Mouse (Mus musculus): ENCODE data around the gene Cdkl4. TPM values are rescaled to one million over a fixed set of nuclear protein-coding genes. Genes with fewer than 3 reads are reported as not detected.
"Not testable (repeated sequence)": the region's sequence is repeated elsewhere in the genome, so short reads cannot be mapped to it uniquely, and the experiment has no call there.

The Cdkl4 gene
- polyA plus RNA-seq, 1 experiment = 2.4 TPM

GRCm38 (mm10) chr17:80553318-80554270, 24.0 kb downstream of the Cdkl4 start:
- no peaks in the 10 kb centered on the region for H3K4me1 ChIP-seq (ENCODE audit: control insufficient read depth, insufficient read depth, low read length)
- DNase-seq = peak; percentile 71
- peak overlapping the region; percentile 75 for H3K4me3 ChIP-seq (replicated peaks; ENCODE audit: extremely low read depth, low read depth, low read length)
- TF ChIP-seq POLR2A (IDR thresholded peaks at IDR 0.05; ENCODE audit: borderline replicate concordance, extremely low read depth, low read depth, low read length) (peak; percentile 47; the same call in 1 of the 2 replicates), CTCF (IDR thresholded peaks at IDR 0.05; ENCODE audit: insufficient read depth, low read length) (peak; percentile 49; the same call in 1 of the 2 replicates)
- 4% methylated on average over 35 of the region's 35 CpGs for WGBS

- WGBS = 66% methylated on average over 4 of the region's 4 CpGs
- no peak for DNase-seq
- TF ChIP-seq CTCF (IDR thresholded peaks at IDR 0.05; ENCODE audit: insufficient read depth, low read length) (no peak), POLR2A (IDR thresholded peaks at IDR 0.05; ENCODE audit: borderline replicate concordance, extremely low read depth, low read depth, low read length) (no peak)
- no peaks in the 10 kb centered on the region for H3K4me1 ChIP-seq (ENCODE audit: control insufficient read depth, insufficient read depth, low read length)
- H3K4me3 ChIP-seq (replicated peaks; ENCODE audit: extremely low read depth, low read depth, low read length) = no peak overlapping the region
Observed at GRCm38 (mm10) chr17:80552653-80553052, 25.0 kb downstream of the Cdkl4 start.

DNA sequence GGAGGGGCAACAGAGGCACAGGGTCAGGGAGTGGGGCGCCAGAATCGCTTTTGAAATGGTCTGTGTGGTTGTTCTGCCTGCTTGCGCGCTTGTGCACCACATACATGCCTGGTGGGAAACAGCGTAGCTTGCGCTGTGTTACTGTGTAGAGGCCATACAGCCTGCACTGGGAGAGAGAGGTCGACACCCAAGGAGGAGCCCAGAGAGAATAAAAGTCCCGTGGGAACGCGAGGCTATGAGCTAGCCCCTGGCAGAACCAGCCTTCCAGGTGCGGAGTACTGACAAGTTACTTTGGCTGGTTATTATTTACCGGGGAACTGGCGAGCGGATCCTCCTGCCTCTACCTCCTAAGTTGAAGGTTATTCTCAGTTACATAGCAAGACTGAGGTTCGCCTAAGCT, 26.6 kb downstream of the Cdkl4 start:
- 81% methylated on average over 15 of the region's 15 CpGs for WGBS
- no peak overlapping the region for H3K4me3 ChIP-seq (replicated peaks; ENCODE audit: extremely low read depth, low read depth, low read length)
- H3K4me1 ChIP-seq (ENCODE audit: control insufficient read depth, insufficient read depth, low read length) = no peaks in the 10 kb centered on the region
- DNase-seq = no peak
- TF ChIP-seq POLR2A (IDR thresholded peaks at IDR 0.05; ENCODE audit: borderline replicate concordance, extremely low read depth, low read depth, low read length) (no peak), CTCF (IDR thresholded peaks at IDR 0.05; ENCODE audit: insufficient read depth, low read length) (no peak)

DNA sequence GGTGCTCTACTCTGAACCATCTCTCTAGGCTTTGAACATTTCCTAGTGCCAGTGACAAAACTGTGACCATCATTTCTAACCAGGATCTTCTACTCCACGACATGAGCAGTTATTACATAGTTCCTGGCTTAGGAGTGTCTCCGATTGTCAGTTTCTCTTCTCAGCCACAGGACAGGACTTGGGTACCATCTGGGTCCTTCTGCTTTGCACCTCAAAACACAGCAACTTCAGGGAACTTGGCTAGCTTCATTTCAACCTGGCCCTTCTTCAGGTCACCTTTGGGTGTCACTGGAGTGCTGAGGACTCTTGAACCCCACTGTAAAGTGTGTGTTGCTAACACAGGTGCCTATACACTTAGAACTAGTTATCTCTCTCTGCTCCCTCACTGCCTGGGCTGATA, 30.8 kb downstream of the Cdkl4 start:
- WGBS = 89% methylated on average over 2 of the region's 2 CpGs
- DNase-seq = no peak
- Histone ChIP-seq H3K4me3 (replicated peaks; ENCODE audit: extremely low read depth, low read depth, low read length) (no peak overlapping the region), H3K4me1 (ENCODE audit: control insufficient read depth, insufficient read depth, low read length) (no peaks in the 10 kb centered on the region)
- TF ChIP-seq CTCF (IDR thresholded peaks at IDR 0.05; ENCODE audit: insufficient read depth, low read length) (no peak), POLR2A (IDR thresholded peaks at IDR 0.05; ENCODE audit: borderline replicate concordance, extremely low read depth, low read depth, low read length) (no peak)

- TF ChIP-seq CTCF (IDR thresholded peaks at IDR 0.05; ENCODE audit: insufficient read depth, low read length) (no peak), POLR2A (IDR thresholded peaks at IDR 0.05; ENCODE audit: borderline replicate concordance, extremely low read depth, low read depth, low read length) (no peak)
- DNase-seq = no peak
- WGBS = 64% methylated on average over 8 of the region's 8 CpGs
- no peak overlapping the region for H3K4me3 ChIP-seq (replicated peaks; ENCODE audit: extremely low read depth, low read depth, low read length)
- no peaks in the 10 kb centered on the region for H3K4me1 ChIP-seq (ENCODE audit: control insufficient read depth, insufficient read depth, low read length)
Observed at GRCm38 (mm10) chr17:80546227-80546626, 31.4 kb downstream of the Cdkl4 start.

- Histone ChIP-seq H3K4me3 (replicated peaks; ENCODE audit: extremely low read depth, low read depth, low read length) (no peak overlapping the region), H3K4me1 (ENCODE audit: control insufficient read depth, insufficient read depth, low read length) (no peaks in the 10 kb centered on the region)
- no peak for TF ChIP-seq CTCF (IDR thresholded peaks at IDR 0.05; ENCODE audit: insufficient read depth, low read length)
- no peak for TF ChIP-seq POLR2A (IDR thresholded peaks at IDR 0.05; ENCODE audit: borderline replicate concordance, extremely low read depth, low read depth, low read length)
- WGBS = 79% methylated on average over 20 of the region's 20 CpGs
- no peak for DNase-seq
Observed at GRCm38 (mm10) chr17:80543646-80544045, 34.0 kb downstream of the Cdkl4 start.

DNA sequence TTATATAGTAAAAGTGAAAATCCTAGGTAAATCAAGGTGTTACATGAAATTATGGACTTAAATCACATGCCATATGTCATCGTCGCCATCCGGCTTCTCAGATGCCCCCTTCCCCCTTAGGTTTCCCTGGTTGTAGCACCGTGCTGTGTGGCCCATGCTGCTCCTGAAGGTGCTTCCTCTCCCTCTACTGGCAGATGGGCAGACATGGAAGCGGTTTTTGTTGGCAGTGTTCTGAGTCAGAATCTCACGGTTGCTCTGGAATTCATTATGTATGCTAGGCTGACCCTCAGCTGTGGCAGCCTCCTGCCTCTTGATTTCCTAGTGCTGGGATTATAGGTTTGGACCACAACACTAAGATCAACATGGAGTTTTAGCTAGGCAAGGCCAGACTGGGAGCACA, 40.5 kb downstream of the Cdkl4 start:
- 66% methylated on average over 6 of the region's 6 CpGs for WGBS
- DNase-seq = no peak
- H3K4me3 ChIP-seq (replicated peaks; ENCODE audit: extremely low read depth, low read depth, low read length) = no peak overlapping the region
- no peaks in the 10 kb centered on the region for H3K4me1 ChIP-seq (ENCODE audit: control insufficient read depth, insufficient read depth, low read length)
- no peak for TF ChIP-seq POLR2A (IDR thresholded peaks at IDR 0.05; ENCODE audit: borderline replicate concordance, extremely low read depth, low read depth, low read length)
- no peak for TF ChIP-seq CTCF (IDR thresholded peaks at IDR 0.05; ENCODE audit: insufficient read depth, low read length)

DNA sequence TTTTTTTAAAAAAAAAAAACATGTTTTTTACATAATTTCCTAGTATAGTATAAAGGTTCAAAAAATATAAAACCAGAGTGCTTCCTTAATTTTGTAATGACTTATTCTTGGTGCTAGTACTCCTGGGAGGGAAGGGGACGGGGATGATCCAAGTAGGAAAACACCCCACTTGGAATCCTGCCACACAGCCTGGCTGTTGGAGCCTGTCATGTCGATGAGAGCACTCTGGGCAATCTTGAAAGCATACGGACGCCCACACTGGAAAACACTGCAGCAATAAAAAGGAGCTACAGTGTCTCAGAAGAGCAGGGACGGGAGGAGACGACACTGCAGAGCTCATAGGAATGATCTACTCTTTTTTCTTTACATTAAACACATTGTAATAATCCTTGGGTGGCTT, 42.0 kb downstream of the Cdkl4 start:
- Histone ChIP-seq H3K4me1 (ENCODE audit: control insufficient read depth, insufficient read depth, low read length) (no peaks in the 10 kb centered on the region), H3K4me3 (replicated peaks; ENCODE audit: extremely low read depth, low read depth, low read length) (no peak overlapping the region)
- DNase-seq = no peak
- TF ChIP-seq CTCF (IDR thresholded peaks at IDR 0.05; ENCODE audit: insufficient read depth, low read length) (no peak), POLR2A (IDR thresholded peaks at IDR 0.05; ENCODE audit: borderline replicate concordance, extremely low read depth, low read depth, low read length) (no peak)
- 46% methylated on average over 6 of the region's 6 CpGs for WGBS

- WGBS = 56% methylated on average over 2 of the region's 2 CpGs
- not testable (repeated sequence) for DNase-seq; H3K4me1 ChIP-seq (ENCODE audit: control insufficient read depth, insufficient read depth, low read length); H3K4me3 ChIP-seq (replicated peaks; ENCODE audit: extremely low read depth, low read depth, low read length)
Observed at GRCm38 (mm10) chr17:80531351-80531750, 46.3 kb downstream of the Cdkl4 start.

DNA sequence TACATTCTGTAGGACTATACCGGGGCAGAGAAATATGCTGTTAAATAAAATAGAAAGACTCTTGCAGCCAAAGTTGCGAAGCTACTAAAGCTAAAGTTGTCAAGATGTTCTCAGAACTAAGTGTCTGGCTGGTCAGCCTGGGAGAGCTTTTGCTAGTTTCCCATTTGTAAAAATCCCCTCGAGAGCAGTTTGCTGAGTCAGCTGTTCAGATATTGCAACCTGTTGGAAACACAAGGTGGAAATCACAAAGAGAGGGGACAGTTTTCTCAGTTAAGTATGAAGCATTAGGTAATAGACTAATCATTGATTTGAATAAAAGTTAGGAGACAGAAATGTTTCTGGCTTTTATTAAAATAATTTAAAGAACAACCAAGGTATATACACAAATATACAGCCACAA, 54.4 kb downstream of the Cdkl4 start:
- WGBS = 77% methylated on average over 3 of the region's 3 CpGs
- no peaks in the 10 kb centered on the region for H3K4me1 ChIP-seq (ENCODE audit: control insufficient read depth, insufficient read depth, low read length)
- no peak for TF ChIP-seq POLR2A (IDR thresholded peaks at IDR 0.05; ENCODE audit: borderline replicate concordance, extremely low read depth, low read depth, low read length)
- no peak for TF ChIP-seq CTCF (IDR thresholded peaks at IDR 0.05; ENCODE audit: insufficient read depth, low read length)
- H3K4me3 ChIP-seq (replicated peaks; ENCODE audit: extremely low read depth, low read depth, low read length) = no peak overlapping the region
- no peak for DNase-seq
